Mouse (Mus musculus) heart, postnatal 14 days (tissue): ENCODE measurements around the gene Ssh2. TPM values are rescaled to one million over a fixed set of nuclear protein-coding genes. Genes with fewer than 3 reads are reported as not detected.

Experiments
- DNase-seq, 2 experiments: peaks; one replicate each; pipeline ENCODE4 v3.0.0; 2021 to 2022
- intact Hi-C: fragments of 180-260 bp; cut with DNase I; formaldehyde crosslinking; loops from one replicate; pipeline ENCODE4 v1.15.1; 2025
- total RNA-seq, 2 experiments: library from RNA; stranded (reverse); gene quantifications; 2 replicates each; pipeline ENCODE4 v1.2.3; 2021

Ssh2 gene
- total RNA-seq, 2 experiments from 2014 or later, result 83.2 to 95.0 TPM

- intact Hi-C loops, result no loop called here
- DNase-seq, result no peak
Measured at GRCm38 (mm10) chr11:77321214-77321613, 105.1 kb downstream of the Ssh2 start.

GRCm38 (mm10) chr11:77330529-77330928 lies 114.4 kb downstream of the Ssh2 start:
- DNase-seq, result no peak
- intact Hi-C loops, result no loop called here

GRCm38 (mm10) chr11:77347273-77347672 lies 131.2 kb downstream of the Ssh2 start:
- DNase-seq, result no peak
- intact Hi-C loops, result no loop called here

- DNase-seq, result peak; percentile 98
- intact Hi-C loops, result loop anchor here (2.0 kb wide), 1 partner anchor 97 kb away; no protein-coding TSS in a partner anchor
Measured at GRCm38 (mm10) chr11:77348142-77348741, 132.2 kb downstream of the Ssh2 start.

GRCm38 (mm10) chr11:77348985-77349384 lies 132.9 kb downstream of the Ssh2 start:
- no peak for DNase-seq
- intact Hi-C loops, result loop anchor here (2.0 kb wide), 1 partner anchor 96 kb away; no protein-coding TSS in a partner anchor

GRCm38 (mm10) chr11:77349698-77350097 lies 133.6 kb downstream of the Ssh2 start:
- intact Hi-C loops, result loop anchor here (2.0 kb wide), 1 partner anchor 95 kb away; no protein-coding TSS in a partner anchor

GRCm38 (mm10) chr11:77355055-77355454 lies 139.0 kb downstream of the Ssh2 start:
- no peak for DNase-seq
- intact Hi-C loops, result no loop called here

More at GRCm38 (mm10) chr11:77349698-77350097, 133.6 kb downstream of the Ssh2 start:
- no peak for DNase-seq

- intact Hi-C loops, result no loop called here
Measured at GRCm38 (mm10) chr11:77357839-77358238, 141.8 kb downstream of the Ssh2 start.

GRCm38 (mm10) chr11:77363476-77363875 lies 147.4 kb downstream of the Ssh2 start:
- DNase-seq, result no peak
- intact Hi-C loops, result no loop called here

More at GRCm38 (mm10) chr11:77357839-77358238, 141.8 kb downstream of the Ssh2 start:
- DNase-seq, result no peak

- no peak for DNase-seq
- intact Hi-C loops, result no loop called here
Measured at GRCm38 (mm10) chr11:77364376-77364775, 148.3 kb downstream of the Ssh2 start.

- intact Hi-C loops, result loop anchor here (5.0 kb wide), 1 partner anchor 76 kb away; no protein-coding TSS in a partner anchor
- DNase-seq, result no peak
Measured at GRCm38 (mm10) chr11:77365706-77366386, 149.8 kb downstream of the Ssh2 start.

GRCm38 (mm10) chr11:77367541-77368270 lies 151.6 kb downstream of the Ssh2 start:
- no peak for DNase-seq
- intact Hi-C loops, result loop anchor here (5.0 kb wide), 1 partner anchor 75 kb away; no protein-coding TSS in a partner anchor

- DNase-seq, result no peak
- intact Hi-C loops, result loop anchor here (5.0 kb wide), 1 partner anchor 73 kb away; no protein-coding TSS in a partner anchor
Measured at GRCm38 (mm10) chr11:77369188-77369840, 153.2 kb downstream of the Ssh2 start.

- intact Hi-C loops, result loop anchor here (5.0 kb wide), 1 partner anchor 72 kb away; no protein-coding TSS in a partner anchor
- DNase-seq, result no peak
Measured at GRCm38 (mm10) chr11:77369841-77370191, 153.7 kb downstream of the Ssh2 start.

GRCm38 (mm10) chr11:77371088-77371487 lies 155.0 kb downstream of the Ssh2 start:
- no peak for DNase-seq
- intact Hi-C loops, result no loop called here

GRCm38 (mm10) chr11:77371696-77372095 lies 155.6 kb downstream of the Ssh2 start:
- no peak for DNase-seq
- intact Hi-C loops, result no loop called here

- intact Hi-C loops, result no loop called here
- peak; percentile 40 to 67 for DNase-seq
Measured at GRCm38 (mm10) chr11:77372196-77372904, 156.3 kb downstream of the Ssh2 start.

- no peak for DNase-seq
- intact Hi-C loops, result no loop called here
Measured at GRCm38 (mm10) chr11:77378622-77379021, 162.5 kb downstream of the Ssh2 start.

GRCm38 (mm10) chr11:77381174-77381573 lies 165.1 kb downstream of the Ssh2 start:
- no peak for DNase-seq
- intact Hi-C loops, result no loop called here

- intact Hi-C loops, result no loop called here
- no peak for DNase-seq
Measured at GRCm38 (mm10) chr11:77384151-77384550, 168.1 kb downstream of the Ssh2 start.
